Mouse (Mus musculus): ENCODE results near the gene Prdm16. TPM values are rescaled to one million over a fixed set of nuclear protein-coding genes. Genes with fewer than 3 reads are reported as not detected.

The Prdm16 gene
- polyA plus RNA-seq, 1 experiment = not detected

GRCm38 (mm10) chr4:154674541-154674940 is 37.9 kb upstream of the Prdm16 start:
- Histone ChIP-seq H3K79me2 (ENCODE audit: control insufficient read depth, insufficient read depth) (no peaks in the 10 kb centered on the region), H3K4me3 (ENCODE audit: insufficient read depth, poor library complexity, severe bottlenecking) (no peak overlapping the region), H3K27me3 (ENCODE audit: control insufficient read depth, insufficient read depth, insufficient read length) (no peaks in the 10 kb centered on the region), H3ac (ENCODE audit: control insufficient read depth, insufficient read length, low read depth) (no peak overlapping the region), H3K36me3 (ENCODE audit: control insufficient read depth, insufficient read depth) (no peaks in the 10 kb centered on the region), H3K79me3 (ENCODE audit: low read depth) (no peaks in the 10 kb centered on the region)
- no peak for TF ChIP-seq CEBPB (IDR thresholded peaks at IDR 0.05; ENCODE audit: low read depth)

DNA sequence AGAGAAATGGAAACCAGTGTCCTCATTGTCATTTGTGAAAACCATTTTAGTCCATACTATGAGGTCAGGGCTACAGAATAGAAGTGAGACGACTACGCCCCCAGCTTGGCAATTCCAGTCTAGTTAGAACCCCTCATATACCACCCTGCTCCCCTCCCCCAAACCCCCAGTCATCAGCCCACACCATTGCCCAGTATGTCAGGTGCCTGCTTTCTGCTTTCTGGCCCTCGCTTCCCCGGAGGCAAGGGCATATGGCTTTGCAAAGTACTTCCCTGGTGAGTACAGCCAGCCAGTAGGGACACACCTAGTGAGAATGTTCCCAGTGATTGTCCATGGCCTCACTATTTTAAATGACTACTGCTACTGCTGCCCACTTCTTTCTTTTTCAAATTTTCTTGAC is 37.3 kb upstream of the Prdm16 start:
- TF ChIP-seq MYOD1 (IDR thresholded peaks at IDR 0.05; ENCODE audit: control insufficient read depth, insufficient read length, low read depth) = no peak
- no peak for TF ChIP-seq USF1 (IDR thresholded peaks at IDR 0.05; ENCODE audit: low read depth)
- TF ChIP-seq CTCF (IDR thresholded peaks at IDR 0.05; ENCODE audit: control insufficient read depth, insufficient read depth, insufficient read length) = no peak
- TF ChIP-seq MAX (IDR thresholded peaks at IDR 0.05) = no peak
- no peak for TF ChIP-seq CEBPB (IDR thresholded peaks at IDR 0.05; ENCODE audit: low read depth)
- no peaks in the 10 kb centered on the region for H3K79me2 ChIP-seq (ENCODE audit: control insufficient read depth, insufficient read depth)
- no peaks in the 10 kb centered on the region for H3K36me3 ChIP-seq (ENCODE audit: control insufficient read depth, insufficient read depth)
- no peak overlapping the region for H3K4me3 ChIP-seq (ENCODE audit: insufficient read depth, poor library complexity, severe bottlenecking)
- H3K79me3 ChIP-seq (ENCODE audit: low read depth) = no peaks in the 10 kb centered on the region
- H3K27me3 ChIP-seq (ENCODE audit: control insufficient read depth, insufficient read depth, insufficient read length) = no peaks in the 10 kb centered on the region
- H3ac ChIP-seq (ENCODE audit: control insufficient read depth, insufficient read length, low read depth) = no peak overlapping the region

DNA sequence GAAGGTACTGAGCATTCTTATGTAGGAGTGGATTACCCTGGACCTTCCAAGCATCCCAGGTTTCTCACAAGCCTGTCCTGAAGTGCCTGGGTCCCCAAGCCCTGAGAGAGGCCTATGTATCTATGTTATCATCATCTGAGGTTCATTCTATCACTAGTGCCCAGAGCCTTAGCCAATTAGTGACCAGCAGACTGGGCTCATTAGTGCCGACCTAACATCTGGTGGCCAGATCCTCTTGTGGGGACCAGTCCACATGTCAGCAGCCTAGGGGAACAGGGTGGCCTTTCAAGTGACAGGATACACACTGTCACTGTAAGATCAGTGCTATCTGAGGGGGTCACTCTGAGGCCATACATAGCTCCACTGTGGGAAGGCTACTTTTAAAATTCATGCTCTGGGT is 35.4 kb upstream of the Prdm16 start:
- H3K79me3 ChIP-seq (ENCODE audit: low read depth) = no peaks in the 10 kb centered on the region
- H3K36me3 ChIP-seq (ENCODE audit: control insufficient read depth, insufficient read depth) = no peaks in the 10 kb centered on the region
- H3K4me3 ChIP-seq (ENCODE audit: insufficient read depth, poor library complexity, severe bottlenecking) = no peak overlapping the region
- TF ChIP-seq FOSL1 (IDR thresholded peaks at IDR 0.05; ENCODE audit: insufficient read depth, low read length, poor library complexity, severe bottlenecking) (no peak), USF1 (IDR thresholded peaks at IDR 0.05; ENCODE audit: low read depth) (no peak), MYOG (IDR thresholded peaks at IDR 0.05; ENCODE audit: control insufficient read depth, extremely low read depth, insufficient read length) (no peak), MYOD1 (IDR thresholded peaks at IDR 0.05; ENCODE audit: control insufficient read depth, insufficient read length, low read depth) (no peak), CTCF (IDR thresholded peaks at IDR 0.05; ENCODE audit: control insufficient read depth, insufficient read depth, insufficient read length) (no peak), MAX (IDR thresholded peaks at IDR 0.05) (no peak), CEBPB (IDR thresholded peaks at IDR 0.05; ENCODE audit: low read depth) (no peak)
- H3K27me3 ChIP-seq (ENCODE audit: control insufficient read depth, insufficient read depth, insufficient read length) = no peaks in the 10 kb centered on the region
- H3K79me2 ChIP-seq (ENCODE audit: control insufficient read depth, insufficient read depth) = no peaks in the 10 kb centered on the region
- H3ac ChIP-seq (ENCODE audit: control insufficient read depth, insufficient read length, low read depth) = no peak overlapping the region

DNA sequence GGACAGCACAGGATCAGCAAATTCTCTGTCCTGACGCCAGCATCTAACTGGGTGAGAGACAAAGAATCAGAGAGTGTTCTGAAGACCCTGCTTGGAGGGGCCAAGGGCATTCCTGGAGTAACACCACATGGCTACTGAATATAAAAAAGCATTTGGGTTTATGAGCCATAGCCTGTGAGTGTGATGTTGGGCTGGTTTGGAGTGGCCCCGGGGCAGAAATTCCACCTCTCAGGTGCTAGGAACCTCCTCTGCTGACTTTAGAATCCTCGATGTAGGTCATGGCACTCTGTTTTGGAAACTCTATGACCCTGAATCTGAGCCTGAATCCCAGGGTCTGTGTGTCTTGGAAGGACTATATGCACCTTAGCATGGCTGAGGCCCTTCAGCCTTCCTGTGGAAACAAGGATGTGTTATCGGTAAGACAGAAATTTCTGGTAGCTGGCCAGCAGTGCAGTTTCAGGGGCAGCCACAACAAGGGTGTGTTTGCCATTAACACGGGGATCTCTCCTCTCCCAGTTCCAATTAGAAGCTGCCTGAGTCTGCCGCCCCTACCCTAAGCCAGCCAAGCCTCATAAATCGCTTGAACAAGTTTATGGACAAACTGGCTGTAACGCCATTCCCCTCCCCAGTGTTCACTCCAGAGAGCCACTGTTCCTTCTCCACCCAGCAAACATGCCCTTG is 34.7 kb upstream of the Prdm16 start:
- Histone ChIP-seq H3ac (ENCODE audit: control insufficient read depth, insufficient read length, low read depth) (no peak overlapping the region), H3K4me3 (ENCODE audit: insufficient read depth, poor library complexity, severe bottlenecking) (no peak overlapping the region), H3K27me3 (ENCODE audit: control insufficient read depth, insufficient read depth, insufficient read length) (no peaks in the 10 kb centered on the region), H3K79me3 (ENCODE audit: low read depth) (no peaks in the 10 kb centered on the region), H3K79me2 (ENCODE audit: control insufficient read depth, insufficient read depth) (no peaks in the 10 kb centered on the region), H3K36me3 (ENCODE audit: control insufficient read depth, insufficient read depth) (no peaks in the 10 kb centered on the region)
- TF ChIP-seq MAX (IDR thresholded peaks at IDR 0.05) (no peak), FOSL1 (IDR thresholded peaks at IDR 0.05; ENCODE audit: insufficient read depth, low read length, poor library complexity, severe bottlenecking) (no peak), USF1 (IDR thresholded peaks at IDR 0.05; ENCODE audit: low read depth) (no peak), MYOD1 (IDR thresholded peaks at IDR 0.05; ENCODE audit: control insufficient read depth, insufficient read length, low read depth) (no peak)

DNA sequence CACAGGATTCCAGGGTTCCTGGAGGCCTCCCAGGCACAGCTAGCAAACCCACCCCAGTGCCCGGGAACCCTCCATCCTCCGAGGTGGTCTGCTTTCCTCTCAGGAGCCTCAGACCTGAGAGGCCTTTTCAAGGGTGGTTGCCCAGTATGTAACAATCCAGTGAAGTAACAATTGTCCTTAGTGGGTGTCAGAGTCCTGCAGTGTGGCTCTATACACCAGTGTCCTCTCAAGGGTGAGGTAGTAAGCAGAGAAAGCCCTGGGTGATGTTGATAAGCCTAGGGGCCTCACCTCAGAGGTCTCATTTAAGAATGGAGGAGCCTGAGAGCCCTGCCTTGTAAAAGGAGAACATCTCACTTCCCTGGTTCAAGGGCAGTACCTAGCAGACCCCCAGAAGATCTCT is 31.1 kb upstream of the Prdm16 start, which contains the start of gene Actrt2:
Gene Actrt2 (minus strand): TSS at position 101 of the 400 bp plus-strand sequence.
- H3K79me2 ChIP-seq (ENCODE audit: control insufficient read depth, insufficient read depth) = no peaks in the 10 kb centered on the region
- TF ChIP-seq MAX (IDR thresholded peaks at IDR 0.05) (no peak), FOSL1 (IDR thresholded peaks at IDR 0.05; ENCODE audit: insufficient read depth, low read length, poor library complexity, severe bottlenecking) (no peak), CEBPB (IDR thresholded peaks at IDR 0.05; ENCODE audit: low read depth) (no peak), CTCF (IDR thresholded peaks at IDR 0.05; ENCODE audit: control insufficient read depth, insufficient read depth, insufficient read length) (no peak), USF1 (IDR thresholded peaks at IDR 0.05; ENCODE audit: low read depth) (no peak), MYOD1 (IDR thresholded peaks at IDR 0.05; ENCODE audit: control insufficient read depth, insufficient read length, low read depth) (no peak), MYOG (IDR thresholded peaks at IDR 0.05; ENCODE audit: control insufficient read depth, extremely low read depth, insufficient read length) (no peak)
- H3K4me3 ChIP-seq (ENCODE audit: insufficient read depth, poor library complexity, severe bottlenecking) = no peak within 1 kb of the TSS
- no peaks in the 10 kb centered on the region for H3K79me3 ChIP-seq (ENCODE audit: low read depth)
- no peak within 1 kb of the TSS for H3ac ChIP-seq (ENCODE audit: control insufficient read depth, insufficient read length, low read depth)
- no peaks in the 10 kb centered on the region for H3K36me3 ChIP-seq (ENCODE audit: control insufficient read depth, insufficient read depth)
- no peaks in the 10 kb centered on the region for H3K27me3 ChIP-seq (ENCODE audit: control insufficient read depth, insufficient read depth, insufficient read length)

DNA sequence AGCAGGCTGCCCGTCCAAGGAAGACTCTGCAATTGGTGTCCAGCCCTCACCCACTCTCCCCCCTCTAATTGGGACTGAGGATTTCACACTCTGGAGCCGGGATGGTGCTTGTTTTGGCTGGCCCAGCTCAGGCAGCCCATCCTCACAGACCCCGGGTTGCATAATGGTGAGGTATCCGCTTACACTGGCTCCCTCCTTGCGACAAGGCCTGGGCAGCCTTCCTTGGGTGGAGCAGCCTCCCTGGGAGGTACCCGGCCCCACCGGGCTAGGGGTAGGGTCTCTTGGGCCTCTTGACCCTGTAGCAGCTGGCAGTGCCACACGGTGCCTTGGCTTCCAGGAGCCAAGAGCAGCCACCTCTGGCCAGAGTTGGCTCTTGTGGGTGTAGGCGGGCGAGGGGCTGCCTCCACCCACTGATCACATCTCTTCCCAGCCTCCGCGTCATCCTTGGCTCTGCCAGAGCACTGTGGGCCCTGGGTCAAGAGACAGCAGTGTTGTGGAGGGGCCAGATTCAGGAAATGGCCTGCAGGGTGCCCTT is 26.1 kb upstream of the Prdm16 start:
- no peaks in the 10 kb centered on the region for H3K27me3 ChIP-seq (ENCODE audit: control insufficient read depth, insufficient read depth, insufficient read length)
- H3K36me3 ChIP-seq (ENCODE audit: control insufficient read depth, insufficient read depth) = no peaks in the 10 kb centered on the region
- H3K79me2 ChIP-seq (ENCODE audit: control insufficient read depth, insufficient read depth) = no peaks in the 10 kb centered on the region
- H3K79me3 ChIP-seq (ENCODE audit: low read depth) = no peaks in the 10 kb centered on the region
- H3ac ChIP-seq (ENCODE audit: control insufficient read depth, insufficient read length, low read depth) = no peak overlapping the region
- TF ChIP-seq USF1 (IDR thresholded peaks at IDR 0.05; ENCODE audit: low read depth) (no peak), MYOD1 (IDR thresholded peaks at IDR 0.05; ENCODE audit: control insufficient read depth, insufficient read length, low read depth) (no peak), MAX (IDR thresholded peaks at IDR 0.05) (no peak), FOSL1 (IDR thresholded peaks at IDR 0.05; ENCODE audit: insufficient read depth, low read length, poor library complexity, severe bottlenecking) (no peak), CEBPB (IDR thresholded peaks at IDR 0.05; ENCODE audit: low read depth) (no peak), CTCF (IDR thresholded peaks at IDR 0.05; ENCODE audit: control insufficient read depth, insufficient read depth, insufficient read length) (no peak), MYOG (IDR thresholded peaks at IDR 0.05; ENCODE audit: control insufficient read depth, extremely low read depth, insufficient read length) (no peak)
- H3K4me3 ChIP-seq (ENCODE audit: insufficient read depth, poor library complexity, severe bottlenecking) = no peak overlapping the region

Measured in C2C12 (cell line).